Comparison of ENCODE assay signal across 11 mouse cellular contexts in genomic region chr3:53145946-53146345, GRCm38 (mm10).
DNase-seq lines count a peak whose midpoint lies in the region.
"Had no signal": no experiment of that assay in that cellular context is flagged by ENCODE, and none has a peak within 500 bp of the region (broad histone marks: within the 10 kb centered on the region; RNA-seq: fewer than 3 reads in every experiment).

No protein-coding gene starts in this region.

- peak; percentile 63 for DNase-seq in cerebellum, adult 9-10 months
- DNase-seq in cerebellum, adult 11 months = no peak
- peak; percentile 19 for DNase-seq in heart, adult 11 months
- DNase-seq in heart, adult 8-10 months (ENCODE audit: low spot score) = no peak
- DNase-seq: adrenal gland, adult 2 months; adrenal gland, adult 8-10 months; adrenal gland, postnatal 10 days; adrenal gland, postnatal 14 days; adrenal gland, postnatal 25 days; adrenal gland, postnatal 36 days; B cell, adult 2 months had no signal

Comparison
In these comparisons a context has a peak if more than half of its experiments do, and no peak if none do; other contexts are left out.
1. DNase-seq: peak in cerebellum, adult 9-10 months (single experiment) and heart, adult 11 months (single experiment); none in cerebellum, adult 11 months (single experiment) and heart, adult 8-10 months (single experiment).